In the genomic region with DNA sequence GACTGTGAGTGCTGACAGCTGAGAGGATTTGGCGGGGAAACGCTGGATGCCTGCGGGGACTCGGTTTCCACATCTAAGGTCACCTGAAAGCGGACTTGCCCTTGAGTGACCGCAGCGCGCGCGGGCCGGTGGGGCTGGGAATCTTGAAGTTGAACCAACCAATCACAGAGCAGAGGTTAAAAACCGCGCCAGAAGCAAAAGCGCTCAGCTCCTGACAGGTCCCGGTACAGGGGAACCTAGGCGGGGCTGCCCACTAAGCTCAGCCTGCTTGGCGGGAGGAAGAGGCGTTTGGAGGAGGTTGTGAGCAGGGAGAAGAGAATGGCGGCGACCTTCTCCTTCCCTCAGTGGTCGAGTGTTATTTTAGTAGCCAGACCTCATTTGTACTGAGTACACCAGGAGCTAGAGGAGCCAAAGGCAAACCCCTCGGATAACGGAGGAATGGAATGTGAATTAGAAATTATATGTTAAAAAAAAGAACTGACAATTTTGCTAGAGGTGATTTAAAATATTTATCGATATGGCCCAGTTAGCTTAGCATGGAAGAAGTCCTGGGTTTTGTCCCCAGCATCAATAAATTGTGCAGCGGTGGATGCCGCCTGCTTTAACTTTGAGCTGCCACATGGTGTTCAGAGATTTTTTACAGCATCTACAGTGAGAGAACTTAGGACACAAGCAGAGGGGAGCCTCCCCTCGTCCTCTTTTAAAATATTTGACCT, we compare ENCODE assay signal across 1 mouse cellular context.
TF ChIP-seq lines count a peak whose summit lies in the region.

No protein-coding gene starts in this region.

TF ChIP-seq in CH12.LX, 34 proteins besides CTCF, POLR2A, EP300 and RAD21 (continued from another document):
- TF ChIP-seq IRF4 (IDR thresholded peaks at IDR 0.05; ENCODE audit: low read depth, low read length) (peak; percentile 47; the same call in 1 of the 2 replicates), SIN3A (IDR thresholded peaks at IDR 0.05; ENCODE audit: low read length) (peak; percentile 87), RCOR1 (conservative IDR thresholded peaks at IDR 0.05; ENCODE audit: low read depth, low read length) (no peak), ZMIZ1 (IDR thresholded peaks at IDR 0.05; ENCODE audit: low read depth, low read length) (no peak; the same call in 1 of the 2 replicates), NELFE (IDR thresholded peaks at IDR 0.05; ENCODE audit: low read depth, low read length) (peak; percentile 76; the same call in 1 of the 2 replicates), ZNF384 (IDR thresholded peaks at IDR 0.05; ENCODE audit: low read depth, low read length) (no peak), USF2 (conservative IDR thresholded peaks at IDR 0.05; ENCODE audit: low read depth, low read length) (no peak), USF1 (IDR thresholded peaks at IDR 0.05; ENCODE audit: low read depth, low read length) (no peak), KAT2A (IDR thresholded peaks at IDR 0.05; ENCODE audit: insufficient replicate concordance, low read length) (0 out of 2 replicates have a peak, but pooled peaks have one; percentile 44), MYC (IDR thresholded peaks at IDR 0.05; ENCODE audit: low read depth, low read length) (peak; percentile 57; the same call in 1 of the 2 replicates), ZC3H11A (IDR thresholded peaks at IDR 0.05; ENCODE audit: low read depth, low read length) (no peak), NRF1 (IDR thresholded peaks at IDR 0.05; ENCODE audit: low read depth, low read length) (0 out of 2 replicates have a peak, but pooled peaks have one; percentile 5), E2F4 (IDR thresholded peaks at IDR 0.05; ENCODE audit: insufficient replicate concordance, low read depth, low read length) (peak; percentile 94), MXI1 (IDR thresholded peaks at IDR 0.05; ENCODE audit: low read depth, low read length) (peak; percentile 63), UBTF (IDR thresholded peaks at IDR 0.05; ENCODE audit: low read depth, low read length) (no peak), CHD2 (IDR thresholded peaks at IDR 0.05; ENCODE audit: low read length) (no peak), GABPA (IDR thresholded peaks at IDR 0.05; ENCODE audit: insufficient replicate concordance, low read depth, low read length) (no peak), ELF1 (IDR thresholded peaks at IDR 0.05; ENCODE audit: low read depth, low read length) (0 out of 2 replicates have a peak, but pooled peaks have one; percentile 14), MAX (IDR thresholded peaks at IDR 0.05; ENCODE audit: low read length) (peak; percentile 70; the same call in 1 of the 2 replicates), JUN (IDR thresholded peaks at IDR 0.05; ENCODE audit: insufficient read depth, low read depth, low read length) (no peak), MAFK (IDR thresholded peaks at IDR 0.05; ENCODE audit: insufficient replicate concordance, low read length) (no peak), SMC3 (IDR thresholded peaks at IDR 0.05; ENCODE audit: low read depth, low read length) (no peak), TBP (conservative IDR thresholded peaks at IDR 0.05; ENCODE audit: low read depth, low read length) (peak; percentile 61; the same call in 1 of the 2 replicates), PAX5 (IDR thresholded peaks at IDR 0.05; ENCODE audit: low read length) (no peak), MEF2A (IDR thresholded peaks at IDR 0.05; ENCODE audit: borderline replicate concordance, low read depth, low read length) (no peak), POLR2AphosphoS2 (IDR thresholded peaks at IDR 0.05; ENCODE audit: low read depth, low read length) (peak; percentile 62)
TF ChIP-seq in CH12.LX: peak in this region for 14.
